Mouse (Mus musculus): ENCODE data around the gene Ngfr.
A peak's percentile ranks its signal among the peaks of the same experiment; 100 is the strongest.
"Not testable (repeated sequence)": the region's sequence is repeated elsewhere in the genome, so short reads cannot be mapped to it uniquely, and the experiment has no call there.

Gene Ngfr

DNA sequence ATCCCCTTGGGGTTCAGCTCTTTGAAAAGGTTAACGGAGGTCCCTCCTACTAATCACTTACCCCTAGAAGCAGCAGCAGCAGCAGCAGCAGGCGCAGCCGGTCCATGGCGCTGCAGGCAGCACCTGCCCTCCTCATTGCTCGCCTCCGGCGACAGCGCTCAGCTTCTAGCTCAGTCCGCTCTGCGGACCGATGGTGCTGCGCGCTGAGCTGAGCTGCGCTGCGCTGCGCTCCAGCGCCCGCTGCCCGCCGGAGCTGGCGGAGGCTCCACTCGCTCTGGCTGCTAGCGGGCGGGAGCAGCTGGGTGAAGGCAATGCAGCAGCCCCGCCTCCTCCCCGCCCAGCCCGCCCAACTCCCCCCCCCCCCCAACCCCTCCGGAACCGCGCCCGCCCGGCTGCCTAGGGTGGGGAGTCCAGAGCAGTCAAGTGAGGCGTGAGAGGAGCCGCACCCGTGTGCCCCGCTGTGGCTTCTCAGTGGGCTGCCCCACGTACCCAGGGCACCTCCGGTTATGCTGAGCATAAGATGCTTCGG lies at the start of gene Ngfr:
Gene Ngfr, minus strand, starts transcription at position 313 of the 529 bp plus-strand sequence.
- DNase-seq: peak; percentile 46

DNA sequence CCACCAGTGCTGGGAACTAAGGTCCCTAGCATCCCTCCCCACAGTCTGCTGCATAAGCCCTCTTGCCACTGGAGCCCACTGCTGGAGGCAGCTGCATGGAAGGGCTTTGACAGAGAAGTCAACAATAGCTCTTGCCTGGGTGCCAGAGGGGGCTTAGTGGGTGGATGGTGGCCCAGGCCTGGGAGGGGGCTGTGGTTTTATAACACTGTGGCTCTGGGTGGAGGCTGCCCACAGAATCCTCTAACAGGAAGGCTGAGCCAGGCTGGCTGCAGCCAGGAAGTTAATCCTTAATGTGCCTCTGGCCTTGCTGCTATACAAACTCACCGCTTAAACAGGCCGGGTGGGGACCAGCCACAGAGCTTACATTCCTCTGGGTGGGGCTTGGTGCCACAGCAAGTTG lies 47.5 kb upstream of the Ngfr start:
- no peak for DNase-seq

DNA sequence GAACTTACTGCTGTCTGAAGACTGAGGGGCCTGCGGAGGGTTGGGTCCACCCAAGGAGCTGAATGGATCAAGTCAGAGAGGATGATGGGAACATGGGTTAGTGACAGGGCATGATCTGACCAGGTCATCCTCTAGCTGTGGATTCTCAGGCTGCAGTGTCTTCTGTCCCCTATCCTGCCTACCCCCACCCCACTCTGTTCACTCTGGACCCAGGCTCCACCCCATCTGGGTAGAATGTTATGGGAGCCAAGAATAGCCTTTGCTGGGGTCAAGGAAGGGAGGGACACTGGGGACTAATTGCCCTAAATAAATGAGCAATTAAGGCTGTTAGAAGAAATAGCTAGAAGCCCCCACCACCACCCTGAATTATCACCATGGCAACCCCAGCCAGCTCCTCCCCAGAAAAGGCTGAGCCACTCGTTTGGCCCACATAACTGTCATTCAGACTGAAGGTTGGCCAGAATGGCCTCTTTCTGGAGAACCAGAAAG lies 46.0 kb upstream of the Ngfr start:
- no peak for DNase-seq

DNA sequence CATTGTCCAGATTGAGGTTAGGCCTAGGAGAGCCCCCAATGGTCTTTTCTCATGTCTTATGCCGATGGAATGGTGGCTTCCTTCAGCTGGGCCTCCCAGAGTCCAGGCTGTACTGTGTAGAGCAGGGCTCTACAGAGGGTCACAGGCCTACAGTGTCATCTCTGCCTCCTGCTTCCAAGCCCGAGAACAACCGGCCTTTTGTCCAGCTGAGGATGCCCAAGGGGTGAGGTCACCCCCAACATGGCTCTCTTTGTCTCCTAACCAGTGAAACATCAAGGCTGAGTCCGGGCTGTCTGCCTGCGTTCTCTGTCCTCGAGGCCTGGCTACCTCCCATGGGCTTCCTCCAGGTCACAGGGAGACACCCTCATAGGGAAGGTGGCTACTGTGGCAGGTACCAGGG lies 44.9 kb upstream of the Ngfr start:
- DNase-seq: no peak

DNA sequence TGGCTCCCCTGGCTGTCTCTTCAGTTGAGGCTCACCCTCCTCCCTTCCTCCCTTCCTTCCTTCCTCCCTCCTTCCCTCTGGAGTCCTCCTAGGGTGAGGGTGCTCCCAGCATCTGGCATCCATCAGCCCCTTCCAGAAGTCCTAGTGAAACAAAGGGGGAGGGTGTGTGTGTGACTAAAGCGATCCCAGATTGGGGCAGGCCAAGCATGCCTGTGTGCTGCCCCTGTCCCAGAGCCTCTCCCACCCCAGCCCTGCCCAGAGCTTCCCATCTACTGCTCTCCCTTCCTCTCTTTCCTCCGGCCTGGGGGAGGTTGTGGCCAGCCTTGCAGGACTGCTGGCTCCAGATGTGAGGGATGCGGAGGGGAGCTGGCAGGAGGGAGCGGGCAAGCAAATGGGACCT lies 43.8 kb upstream of the Ngfr start:
- peak; percentile 19 for DNase-seq

DNA sequence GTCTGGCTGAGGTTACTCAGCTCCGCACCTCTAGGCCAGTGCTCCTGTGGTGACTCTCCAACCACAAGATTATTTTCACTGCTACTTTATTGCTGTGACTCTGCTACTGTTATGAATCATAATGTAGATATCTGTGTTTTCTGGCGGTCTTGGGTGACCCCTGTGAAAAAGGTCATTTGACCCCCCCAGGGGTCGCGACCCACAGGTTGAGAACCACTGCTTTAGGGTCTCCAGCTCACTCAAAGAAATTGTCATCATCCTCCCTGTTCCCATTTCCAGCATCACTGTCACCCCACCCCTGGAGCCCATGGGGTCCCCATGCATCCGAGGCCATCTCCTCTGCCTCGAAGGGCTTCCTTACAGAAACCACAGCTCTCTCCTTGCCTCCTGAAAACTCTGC lies 43.0 kb upstream of the Ngfr start:
- no peak for DNase-seq

DNA sequence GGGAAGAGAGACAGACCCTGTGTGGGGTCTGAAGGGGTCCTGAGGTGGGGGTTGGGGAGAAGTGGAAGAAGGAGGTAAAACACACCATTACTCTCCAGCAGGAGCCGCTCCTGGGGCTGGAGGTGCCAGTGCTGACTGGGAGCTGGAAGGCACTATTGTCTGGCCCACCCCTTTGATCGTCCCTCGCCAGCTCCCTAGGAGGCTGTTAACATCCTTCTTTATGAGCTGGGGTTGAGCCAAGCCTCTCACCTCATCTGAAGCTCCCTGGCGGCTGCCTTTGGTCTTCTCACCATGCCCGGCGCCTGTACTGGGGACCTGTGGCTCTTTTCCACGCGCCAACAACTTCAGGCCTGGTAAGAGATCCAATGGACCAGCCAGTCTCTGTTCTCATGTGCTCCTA lies 34.9 kb upstream of the Ngfr start:
- DNase-seq: no peak

DNA sequence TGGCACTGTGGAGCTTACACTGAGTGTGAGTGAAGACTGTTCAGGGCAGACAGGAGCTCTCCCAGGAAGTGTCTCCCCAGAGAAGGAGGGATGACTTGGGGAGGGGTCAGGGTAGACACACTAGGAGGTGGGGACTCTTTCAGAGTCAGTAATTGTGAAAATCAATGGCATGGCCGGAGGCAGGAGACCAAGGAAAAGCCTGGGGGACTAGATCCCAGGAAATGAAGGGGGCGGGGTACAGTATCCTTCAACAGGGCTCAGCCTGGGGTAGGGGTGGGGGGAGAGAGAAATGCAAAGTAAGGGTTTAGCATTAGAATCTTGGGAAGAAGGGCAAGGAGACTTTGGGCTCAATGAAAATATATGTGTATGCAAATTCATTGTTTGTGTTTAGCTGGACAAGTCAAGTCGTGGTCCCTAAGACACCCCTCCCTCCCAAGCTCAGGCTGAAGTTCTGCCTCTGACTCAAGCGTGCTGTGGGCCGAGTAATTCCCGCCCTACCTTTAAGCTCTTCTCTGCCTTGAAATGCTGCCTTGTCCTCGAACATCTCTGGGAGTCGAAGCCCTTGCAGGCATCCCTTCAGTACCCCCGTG lies 34.1 kb upstream of the Ngfr start:
- no peak for DNase-seq

DNA sequence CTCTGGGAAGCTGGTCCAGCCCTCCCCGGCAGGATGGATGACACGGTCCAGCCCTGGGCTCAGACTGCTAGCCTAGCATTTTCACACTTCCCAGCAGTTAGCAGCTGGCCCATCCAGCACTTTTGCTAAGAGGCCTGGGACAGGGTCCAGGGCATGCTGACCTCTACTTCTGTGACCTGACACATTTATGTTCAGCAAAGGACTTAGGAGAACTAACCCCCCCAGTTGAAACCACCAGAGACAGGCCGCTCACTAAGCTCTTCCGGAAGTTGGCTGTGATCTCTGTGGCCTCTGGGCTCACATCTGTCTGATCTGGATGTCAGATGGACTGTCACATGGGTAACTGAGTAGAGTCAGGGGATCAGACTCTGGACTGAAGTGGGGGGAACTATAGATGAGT lies 33.5 kb upstream of the Ngfr start:
- DNase-seq: no peak

DNA sequence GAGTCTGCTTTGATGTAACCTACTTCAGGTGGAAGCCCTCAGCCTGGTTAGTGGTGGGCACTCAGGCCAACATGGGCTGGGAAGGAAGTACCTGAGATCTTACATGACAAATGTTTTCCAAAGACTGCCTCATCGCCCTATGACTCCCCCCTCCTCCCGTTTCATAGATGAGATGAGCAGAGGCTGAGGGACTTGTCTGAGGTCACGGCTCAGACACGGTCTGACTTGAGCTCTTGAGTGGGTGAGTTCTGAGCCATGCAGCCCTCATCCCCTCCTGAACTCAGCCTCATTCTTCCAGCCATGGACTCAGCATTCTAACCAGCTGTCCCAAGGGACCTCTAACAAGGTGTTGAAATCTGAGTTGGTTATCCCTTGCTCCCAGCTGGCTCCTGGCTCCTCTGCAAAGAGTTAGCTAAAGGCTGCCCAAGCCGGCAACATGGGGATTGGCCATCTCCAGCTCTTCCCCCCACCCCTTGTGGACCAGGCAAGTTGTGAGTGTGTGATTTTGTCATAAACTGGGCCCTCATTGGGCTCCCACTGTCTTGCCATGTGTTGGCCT lies 32.4 kb upstream of the Ngfr start:
- no peak for DNase-seq

DNA sequence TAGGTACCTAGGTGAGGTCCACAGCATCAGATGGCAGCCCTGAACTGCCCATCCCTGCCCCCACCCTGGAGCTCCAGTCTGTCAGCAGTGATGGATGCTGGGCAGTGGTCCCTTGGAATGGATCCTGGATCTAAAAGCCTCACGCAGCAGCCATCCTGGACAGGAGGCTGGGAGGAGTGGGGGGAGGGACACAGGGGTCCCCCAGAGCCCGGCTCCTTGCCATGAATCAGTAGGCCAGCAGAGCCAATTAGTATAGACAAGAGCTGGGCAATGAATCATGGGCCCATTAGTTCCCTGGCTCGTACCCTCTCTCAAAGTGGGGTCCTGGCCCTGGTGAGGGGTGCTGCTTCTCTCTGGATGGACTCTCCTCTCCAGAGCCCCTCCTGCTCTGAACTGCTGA lies 31.5 kb upstream of the Ngfr start:
- no peak for DNase-seq

DNA sequence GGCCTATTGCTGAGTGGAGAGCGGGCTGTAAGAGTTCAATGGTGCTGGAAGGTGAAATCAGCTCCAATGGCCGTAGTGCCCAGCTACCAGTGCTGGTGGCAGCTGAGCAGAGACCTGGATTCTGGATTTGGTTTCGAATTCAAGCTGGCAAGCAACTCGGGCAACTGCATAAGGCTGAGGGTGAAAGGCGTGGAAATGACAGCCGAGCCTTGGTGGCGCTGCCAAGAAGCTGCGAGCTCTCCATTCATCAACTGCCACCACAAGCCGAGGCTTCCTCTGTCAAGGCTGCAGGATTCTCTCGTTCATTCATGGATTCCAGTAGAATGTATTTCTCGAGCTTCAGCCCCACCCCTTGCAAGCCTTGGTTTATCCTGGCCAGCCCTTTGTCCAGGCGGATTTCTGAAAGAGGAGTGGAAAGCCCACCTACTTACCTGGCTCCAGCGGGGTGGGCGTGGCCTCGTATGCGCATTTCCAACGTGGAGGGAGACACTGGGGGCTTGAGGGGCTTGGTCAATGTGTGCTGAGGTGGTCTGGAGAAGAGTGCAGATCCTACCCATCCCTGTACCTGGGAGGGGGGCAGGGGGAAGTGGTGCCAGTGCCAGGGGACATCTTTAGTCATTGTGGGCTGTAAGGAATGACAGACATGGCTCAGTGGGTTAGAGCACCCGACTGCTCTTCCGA lies 30.4 kb upstream of the Ngfr start:
- no peak for DNase-seq

DNA sequence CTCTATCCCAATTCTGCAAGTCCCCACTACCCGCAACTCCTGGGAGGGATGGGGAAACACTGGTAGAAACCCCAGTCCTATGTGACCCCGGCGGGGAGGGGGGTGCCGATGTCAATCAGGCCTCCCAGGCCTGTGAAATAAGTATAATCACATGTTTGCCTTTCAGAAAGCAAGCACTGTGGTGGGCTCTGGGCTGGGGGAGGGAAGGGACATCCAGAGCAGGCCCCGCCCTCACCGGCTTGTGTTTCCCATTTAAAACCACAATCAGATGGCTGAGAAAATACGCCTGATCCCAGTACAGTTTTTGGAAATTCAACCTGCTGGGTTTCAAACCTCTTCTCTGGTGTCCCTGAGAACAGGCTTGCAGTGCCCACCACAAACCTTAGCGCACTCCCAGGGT lies 27.2 kb upstream of the Ngfr start:
- DNase-seq: no peak

DNA sequence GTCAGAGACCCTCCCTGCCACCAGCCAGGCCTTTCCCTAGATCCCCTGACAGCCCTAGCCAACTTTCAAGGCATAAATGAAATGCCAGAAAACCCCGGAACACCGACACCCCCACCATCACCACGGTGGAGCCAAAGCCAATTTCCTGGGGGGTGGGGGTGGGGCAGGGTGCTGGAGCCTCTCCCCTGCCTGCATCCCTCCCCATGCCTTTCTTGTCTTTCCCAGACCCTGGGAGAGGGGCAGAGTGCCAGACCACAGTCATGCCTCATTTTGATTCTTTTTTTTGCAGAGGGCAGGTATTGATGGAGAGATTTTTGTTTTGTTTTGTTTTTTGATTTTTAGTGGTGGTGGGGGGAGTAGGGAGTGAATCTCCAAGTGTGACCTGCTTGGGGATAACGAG lies 23.7 kb upstream of the Ngfr start:
- DNase-seq: no peak

DNA sequence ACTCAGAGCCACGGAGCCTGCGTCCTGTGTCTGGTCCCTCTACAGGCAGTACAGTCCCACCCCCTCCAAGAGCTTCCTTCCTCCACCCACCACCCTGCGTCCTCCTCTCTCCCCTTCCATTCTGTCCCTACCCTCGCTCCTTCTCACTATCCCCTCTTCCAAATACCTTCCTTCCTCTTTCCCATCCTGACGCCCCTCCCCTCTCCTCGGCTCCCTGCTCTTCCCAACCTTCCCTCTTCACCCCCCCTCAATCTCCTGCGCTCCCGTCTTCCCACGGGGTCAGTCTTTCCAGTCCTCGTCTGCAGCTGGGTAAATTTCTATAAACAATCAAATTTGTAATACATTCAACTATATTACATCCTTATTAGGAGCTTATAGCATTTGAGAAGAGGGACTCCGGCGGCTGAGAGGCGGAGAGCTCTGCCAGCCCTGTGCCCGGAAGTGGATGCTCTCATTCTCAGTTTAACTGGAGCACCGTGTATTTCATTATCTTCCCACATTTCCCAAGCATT lies 22.9 kb upstream of the Ngfr start:
- no peak for DNase-seq

DNA sequence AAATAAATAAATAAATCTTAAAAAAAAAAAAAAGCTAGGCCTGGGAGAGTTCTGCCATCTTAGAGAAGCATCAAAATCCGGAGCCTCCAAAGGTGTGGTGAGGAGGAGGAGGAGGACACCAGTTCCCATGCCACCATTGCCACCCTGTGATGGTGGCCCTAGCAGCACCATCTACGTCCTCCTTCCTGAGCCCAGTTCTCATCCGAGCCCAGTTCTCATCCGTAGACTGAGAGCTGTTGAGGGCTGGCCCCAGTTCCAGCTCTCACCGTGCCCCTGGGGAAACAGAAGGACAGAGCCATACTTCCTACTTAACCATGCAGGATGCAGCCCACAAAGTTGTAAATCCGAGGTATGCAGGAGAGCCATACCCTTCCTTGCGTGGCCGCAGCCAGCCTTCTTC lies 22.4 kb upstream of the Ngfr start:
- no peak for DNase-seq

DNA sequence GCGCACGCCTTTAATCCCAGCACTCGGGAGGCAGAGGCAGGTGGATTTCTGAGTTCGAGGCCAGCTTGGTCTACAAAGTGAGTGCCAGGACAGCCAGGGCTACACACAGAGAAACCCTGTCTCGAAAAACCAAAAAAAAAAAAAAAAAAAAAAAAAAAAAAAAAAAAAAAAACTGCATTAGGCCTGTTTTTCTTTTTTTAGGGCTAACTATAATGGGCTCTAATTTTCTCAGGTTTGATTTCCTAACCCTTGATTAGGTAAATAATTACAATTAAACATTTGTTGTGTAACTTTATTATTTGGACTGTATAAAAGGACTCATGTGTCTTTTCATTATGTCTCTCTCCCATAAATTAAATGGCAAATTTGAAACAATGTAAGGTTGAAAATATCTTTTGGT lies 19.8 kb upstream of the Ngfr start:
- not testable (repeated sequence) for DNase-seq

DNA sequence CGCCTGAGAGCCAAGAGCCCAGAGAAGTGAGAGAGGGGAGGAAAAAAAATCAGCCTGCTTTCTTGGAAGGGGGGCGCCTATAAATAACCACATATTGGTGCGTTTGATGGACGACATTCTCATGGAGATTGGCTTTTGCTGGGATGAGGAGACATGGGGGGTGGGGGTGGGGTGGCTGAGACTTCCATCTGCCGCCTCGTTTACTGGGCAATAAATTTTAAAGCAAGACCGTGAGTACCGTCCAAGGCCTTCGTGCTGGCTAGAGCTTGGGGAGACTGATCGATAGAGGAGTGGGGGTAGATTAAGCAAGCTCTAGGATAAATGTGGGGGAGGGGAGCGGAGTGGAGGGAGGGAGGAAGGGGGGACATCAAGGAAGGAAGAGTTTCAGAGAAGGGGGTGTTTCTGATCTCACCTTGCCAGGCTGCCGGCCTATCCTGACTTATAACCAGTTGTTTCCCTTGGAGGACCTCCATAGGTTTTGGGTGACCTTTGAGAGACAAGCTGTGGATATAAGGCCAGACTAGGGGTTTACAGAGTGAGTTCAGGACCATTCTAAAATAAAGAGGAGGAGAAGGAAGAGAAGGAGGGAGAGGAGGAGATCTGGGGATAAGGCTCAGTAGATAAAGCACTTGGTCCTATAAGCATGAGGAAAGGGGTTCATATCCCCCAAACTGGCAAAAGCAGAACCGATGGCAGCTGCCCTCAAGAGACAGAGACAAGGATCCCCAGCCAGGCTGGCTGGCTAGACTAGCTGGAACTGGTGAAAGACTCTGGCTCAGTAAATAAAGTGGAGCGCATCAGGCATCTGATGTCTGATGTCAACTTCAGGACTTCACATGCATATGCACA lies 10.9 kb upstream of the Ngfr start:
- no peak for DNase-seq

DNA sequence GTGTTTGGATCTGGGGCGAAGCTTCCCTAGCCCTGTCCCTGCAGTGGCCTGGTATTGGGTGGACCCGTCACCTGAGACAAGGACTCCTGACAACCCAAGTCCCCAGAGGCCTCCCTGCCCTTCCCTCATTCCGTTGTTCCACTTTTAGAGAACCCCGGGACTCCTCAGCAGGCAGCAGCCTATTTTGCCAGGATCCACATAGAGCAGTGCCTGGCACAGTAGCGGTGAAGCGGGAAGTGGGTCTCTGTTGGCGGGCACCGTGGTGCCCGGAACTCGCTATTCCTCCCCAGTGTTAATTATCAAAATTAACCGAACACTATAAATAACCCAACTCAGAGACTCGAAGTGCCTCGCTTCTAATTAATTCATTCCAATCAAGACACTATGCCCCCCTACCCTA lies 10.2 kb upstream of the Ngfr start:
- no peak for DNase-seq

DNA sequence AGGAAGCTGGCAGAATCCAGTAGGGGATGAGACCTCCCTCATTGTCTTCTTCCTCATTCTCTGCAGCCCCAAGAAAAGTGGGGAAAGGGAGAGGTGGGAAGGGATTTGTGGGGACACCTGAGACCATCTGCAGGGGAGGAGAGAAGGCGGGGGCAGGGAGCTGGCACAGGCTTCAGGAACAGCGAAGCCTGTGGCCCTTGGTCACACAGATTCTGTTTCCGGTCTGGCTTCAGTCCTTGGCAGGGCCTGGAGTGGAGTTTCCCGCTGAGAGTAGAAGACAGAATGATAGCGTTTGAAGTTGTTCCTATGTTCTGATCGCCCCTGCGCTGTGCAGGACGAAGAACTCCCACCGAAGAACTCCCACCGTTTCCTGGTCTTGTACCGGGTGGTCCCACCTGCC lies 9.2 kb upstream of the Ngfr start:
- DNase-seq: no peak

DNA sequence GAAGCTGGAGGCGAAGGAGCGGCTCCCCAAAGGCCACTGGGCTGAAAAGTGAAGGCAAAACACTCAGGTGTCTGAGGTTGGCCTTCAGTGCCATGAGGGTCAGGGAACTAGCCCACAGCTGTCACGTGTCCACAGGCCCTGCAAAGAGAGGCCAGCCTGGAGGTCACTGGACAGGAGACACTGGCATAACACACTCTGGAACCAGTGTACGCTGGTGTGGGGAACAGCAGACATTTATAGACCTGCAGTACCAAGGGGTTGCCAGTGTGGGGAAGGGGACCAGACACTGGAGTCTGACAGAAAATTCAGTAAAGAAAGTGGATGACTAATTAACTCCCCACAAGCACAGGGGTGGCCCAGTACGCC lies 8.6 kb upstream of the Ngfr start:
- no peak for DNase-seq

DNA sequence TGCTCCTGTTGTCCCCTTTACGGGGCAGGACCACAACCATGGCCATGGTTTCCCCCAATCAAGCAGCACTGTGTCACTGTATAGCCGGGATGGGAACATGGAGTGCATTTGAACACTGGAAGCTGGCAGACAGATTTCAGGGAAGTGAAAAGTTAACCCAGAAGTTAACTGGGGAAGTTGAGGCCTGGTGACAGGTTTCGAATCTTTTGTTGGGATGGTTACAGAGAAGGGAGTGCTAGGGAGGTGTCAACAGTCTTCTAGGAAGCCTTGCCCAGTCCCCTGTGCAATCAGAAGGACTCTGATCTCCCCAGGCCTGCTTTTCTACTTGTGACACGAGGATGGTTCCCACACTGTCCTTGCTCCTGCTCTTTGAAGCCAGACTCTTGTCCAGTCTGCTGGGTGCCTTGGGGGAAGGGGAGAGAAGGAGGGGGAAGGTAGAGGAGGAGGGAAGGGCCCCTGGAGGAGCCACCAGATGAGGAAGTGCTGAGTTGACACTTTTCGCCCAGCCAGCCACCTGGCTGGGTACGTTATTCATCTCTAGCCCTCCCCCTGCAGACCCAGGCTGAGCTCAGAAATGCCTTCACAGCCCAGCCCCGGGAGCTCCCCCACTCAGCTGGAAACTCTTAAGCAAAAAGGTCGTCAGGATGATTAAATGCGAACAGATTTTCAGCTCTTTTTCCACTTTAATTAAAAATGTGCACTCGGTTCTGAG lies 8.1 kb upstream of the Ngfr start:
- DNase-seq: no peak
